ENCODE assay signal across 9 mouse cellular contexts in genomic region chr5:144221305-144221704, GRCm38 (mm10). TPM values are rescaled to one million over a fixed set of nuclear protein-coding genes. Genes with fewer than 3 reads are reported as not detected.
A peak's percentile ranks its signal among the peaks of the same experiment; 100 is the strongest.
DNase-seq lines count a peak whose midpoint lies in the region; ATAC-seq and TF ChIP-seq lines count a peak whose summit lies in the region.
"Had no signal": no experiment of that assay in that cellular context is flagged by ENCODE, and none has a peak within 500 bp of the region (broad histone marks: within the 10 kb centered on the region; RNA-seq: fewer than 3 reads in every experiment).

No protein-coding gene starts in this region.

- no peaks in the 10 kb centered on the region for H3K27me3 ChIP-seq in intestine, embryonic 15.5 days (replicated peaks)
- H3K27me3 ChIP-seq in liver, postnatal 0 days (ENCODE audit: insufficient read depth, low read length): no peaks in the 10 kb centered on the region
- H3K27me3 ChIP-seq: liver, embryonic 12.5 days had no signal

- no peaks in the 10 kb centered on the region for H3K9me3 ChIP-seq in intestine, embryonic 15.5 days
- no peaks in the 10 kb centered on the region for H3K9me3 ChIP-seq in liver, postnatal 0 days (ENCODE audit: low read length)
- H3K9me3 ChIP-seq: liver, embryonic 12.5 days had no signal

- intact Hi-C loops in heart, postnatal 36 days (cut with DNase I): no loop called here

- WGBS in intestine, embryonic 15.5 days: 56% methylated on average over 4 of the region's 4 CpGs
- WGBS in liver, postnatal 0 days (ENCODE audit: insufficient replicate concordance): 43% methylated on average over 4 of the region's 4 CpGs

- no peak overlapping the region for H3K4me2 ChIP-seq in intestine, embryonic 15.5 days (replicated peaks)
- H3K4me2 ChIP-seq in liver, postnatal 0 days (ENCODE audit: low read depth, low read length): no peak overlapping the region

- no peak overlapping the region for H3K4me3 ChIP-seq in intestine, embryonic 15.5 days (replicated peaks)
- H3K4me3 ChIP-seq in liver, postnatal 0 days (ENCODE audit: low read depth, low read length): no peak overlapping the region
- H3K4me3 ChIP-seq: liver, embryonic 12.5 days had no signal

- no peak for TF ChIP-seq CTCF in liver, postnatal 0 days (IDR thresholded peaks at IDR 0.05; ENCODE audit: low read depth)

- DNase-seq in heart, adult 8-10 months (ENCODE audit: low spot score): peak; percentile 50
- DNase-seq in heart, postnatal 36 days: no peak
- DNase-seq in CD4-positive helper T cell, adult 2 months (ENCODE audit: low read depth, low spot score): peak; percentile 89
- no peak for DNase-seq in right cerebral cortex, adult 18-20 months
- no peak for DNase-seq in liver, postnatal 0 days

- no peaks in the 10 kb centered on the region for H3K36me3 ChIP-seq in intestine, embryonic 15.5 days
- no peaks in the 10 kb centered on the region for H3K36me3 ChIP-seq in liver, postnatal 0 days (replicated peaks; ENCODE audit: insufficient read depth, low read length)
- H3K36me3 ChIP-seq: liver, embryonic 12.5 days had no signal

- peaks cover 12% of the 10 kb centered on the region; the same call in 1 of the 2 replicates for H3K4me1 ChIP-seq in intestine, embryonic 15.5 days (replicated peaks)
- H3K4me1 ChIP-seq in liver, postnatal 0 days (ENCODE audit: insufficient read depth): peaks cover 3% of the 10 kb centered on the region; the same call in 1 of the 2 replicates

- no peak for TF ChIP-seq EP300 in liver, postnatal 0 days (IDR thresholded peaks at IDR 0.05; ENCODE audit: low read depth)

- no peak overlapping the region for H3K9ac ChIP-seq in intestine, embryonic 15.5 days
- no peak overlapping the region for H3K9ac ChIP-seq in liver, postnatal 0 days (replicated peaks)
- H3K9ac ChIP-seq: liver, embryonic 12.5 days had no signal

- H3K27ac ChIP-seq in intestine, embryonic 15.5 days: no peak overlapping the region
- no peak overlapping the region for H3K27ac ChIP-seq in liver, postnatal 0 days (ENCODE audit: low read depth)
- H3K27ac ChIP-seq: liver, embryonic 12.5 days had no signal

- peak; percentile 52 for ATAC-seq in common myeloid progenitor, adult 5-6 weeks (replicated peaks; ENCODE audit: low read depth, poor library complexity, severe bottlenecking)
- ATAC-seq in megakaryocyte progenitor cell, adult 5-6 weeks (replicated peaks; ENCODE audit: poor library complexity): peak; percentile 32
- no peak for ATAC-seq in intestine, embryonic 15.5 days
- no peak for ATAC-seq in liver, postnatal 0 days
- ATAC-seq: liver, embryonic 12.5 days had no signal

RNA-seq across cellular contexts. Expression of gene Tecpr1, which starts 2.1 kb away (rescaled TPM):
- 10 to 100 TPM; 25.2 to 33.4 (median 28.5) TPM for total RNA-seq in heart, adult 8-10 months (2022)
- total RNA-seq in heart, postnatal 36 days (2021): 10 to 100 TPM; 27.0 to 31.8 TPM
- total RNA-seq in common myeloid progenitor, adult 5-6 weeks (2017): 3.4 and 5.6 TPM in 2 replicates
- 2.0 and 2.3 TPM in 2 replicates for total RNA-seq in megakaryocyte progenitor cell, adult 5-6 weeks (2015)
- total RNA-seq in megakaryocyte progenitor cell, adult 5-6 weeks (2017): 2.1 and 2.5 TPM in 2 replicates
- polyA plus RNA-seq in intestine, embryonic 15.5 days (2015; fragmentation: Nextera tagmentation; extraction: Ambion mirVana): 17.3 and 19.9 TPM in 2 replicates
- 2.1 and 2.5 TPM in 2 replicates for polyA plus RNA-seq in liver, postnatal 0 days (2015; fragmentation: Nextera tagmentation; extraction: Ambion mirVana)

RNA-seq across cellular contexts. Expression of gene Bri3, which starts 22.9 kb away (rescaled TPM):
- 100 to 1,000 TPM; 148 to 170 (median 156) TPM for total RNA-seq in heart, adult 8-10 months (2022)
- 100 to 1,000 TPM; 129 to 137 TPM for total RNA-seq in heart, postnatal 36 days (2021)
- 13.3 and 16.5 TPM in 2 replicates for total RNA-seq in common myeloid progenitor, adult 5-6 weeks (2017)
- total RNA-seq in megakaryocyte progenitor cell, adult 5-6 weeks (2015): 23.8 and 25.6 TPM in 2 replicates
- 7.8 and 15.5 TPM in 2 replicates for total RNA-seq in megakaryocyte progenitor cell, adult 5-6 weeks (2017)
- polyA plus RNA-seq in intestine, embryonic 15.5 days (2015; fragmentation: Nextera tagmentation; extraction: Ambion mirVana): 130 and 133 TPM in 2 replicates
- 51.1 and 53.0 TPM in 2 replicates for polyA plus RNA-seq in liver, postnatal 0 days (2015; fragmentation: Nextera tagmentation; extraction: Ambion mirVana)

RNA-seq across cellular contexts. Expression of gene Bhlha15, which starts 31.2 kb away (rescaled TPM):
- under 1 TPM in 1 of 4 experiments, not detected in 3; 0.13 TPM for total RNA-seq in heart, adult 8-10 months (2022)
- total RNA-seq in heart, postnatal 36 days (2021): not detected
- total RNA-seq in common myeloid progenitor, adult 5-6 weeks (2017): 0.34 and 0.37 TPM in 2 replicates
- total RNA-seq in megakaryocyte progenitor cell, adult 5-6 weeks (2015): 1.3 and 2.4 TPM in 2 replicates
- 1.5 TPM in 2 replicates for total RNA-seq in megakaryocyte progenitor cell, adult 5-6 weeks (2017)
- 7.6 and 15.3 TPM in 2 replicates for polyA plus RNA-seq in intestine, embryonic 15.5 days (2015; fragmentation: Nextera tagmentation; extraction: Ambion mirVana)
- polyA plus RNA-seq in liver, postnatal 0 days (2015; fragmentation: Nextera tagmentation; extraction: Ambion mirVana): 0.16 and 0.19 TPM in 2 replicates

Comparison
In these comparisons a context has a peak if more than half of its experiments do, and no peak if none do; other contexts are left out.
1. DNase-seq: peak in heart, adult 8-10 months (single experiment) and CD4-positive helper T cell, adult 2 months (single experiment); none in heart, postnatal 36 days (0 of 2), right cerebral cortex, adult 18-20 months (single experiment) and liver, postnatal 0 days (single experiment).
2. ATAC-seq: peak in common myeloid progenitor, adult 5-6 weeks (single experiment) and megakaryocyte progenitor cell, adult 5-6 weeks (single experiment); none in intestine, embryonic 15.5 days (single experiment) and liver, postnatal 0 days (single experiment).